Mouse (Mus musculus): ENCODE results near the gene Actn4.

Actn4 gene

DNA sequence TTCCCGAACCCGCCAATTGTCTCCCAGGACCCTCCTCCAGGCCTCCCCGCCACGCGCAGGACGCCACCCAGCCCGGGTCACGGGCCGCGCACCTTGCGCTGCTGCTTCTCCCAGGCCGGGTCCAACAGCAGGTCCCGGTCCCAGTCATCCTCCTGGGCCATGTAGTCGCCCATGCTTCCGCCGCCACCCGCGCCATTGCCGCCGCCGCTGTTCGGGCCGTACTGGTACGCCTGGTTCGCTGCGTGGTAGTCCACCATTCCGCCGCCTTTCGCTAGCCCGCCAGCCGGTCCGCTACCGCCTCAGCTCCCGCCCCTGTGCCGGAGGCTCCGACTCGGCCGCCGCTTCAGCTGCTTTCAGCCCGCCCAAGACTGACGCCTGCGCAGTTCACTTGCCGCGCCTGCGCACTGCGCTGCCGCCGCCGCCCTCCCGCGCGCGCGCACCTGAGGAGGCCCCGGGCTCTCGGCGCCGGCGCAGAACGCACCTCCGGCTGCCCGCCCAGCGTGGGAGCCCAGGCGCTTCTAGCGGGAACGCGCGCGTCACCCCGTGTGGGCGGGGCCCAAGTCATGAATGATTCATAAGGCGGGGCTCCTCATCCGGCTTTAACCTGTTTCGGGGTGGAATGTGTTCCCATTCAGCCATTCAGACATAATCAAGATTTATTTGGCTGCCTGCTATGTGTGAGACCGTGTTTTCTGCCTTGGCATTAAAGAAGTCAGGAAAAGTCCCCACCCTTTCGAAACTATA is at the start of gene Actn4:
Gene Actn4, minus strand, starts transcription at position 414 of the 744 bp plus-strand sequence.
- TF ChIP-seq GATA4 (IDR thresholded peaks at IDR 0.05; ENCODE audit: insufficient replicate concordance, low read length) = no peak

DNA sequence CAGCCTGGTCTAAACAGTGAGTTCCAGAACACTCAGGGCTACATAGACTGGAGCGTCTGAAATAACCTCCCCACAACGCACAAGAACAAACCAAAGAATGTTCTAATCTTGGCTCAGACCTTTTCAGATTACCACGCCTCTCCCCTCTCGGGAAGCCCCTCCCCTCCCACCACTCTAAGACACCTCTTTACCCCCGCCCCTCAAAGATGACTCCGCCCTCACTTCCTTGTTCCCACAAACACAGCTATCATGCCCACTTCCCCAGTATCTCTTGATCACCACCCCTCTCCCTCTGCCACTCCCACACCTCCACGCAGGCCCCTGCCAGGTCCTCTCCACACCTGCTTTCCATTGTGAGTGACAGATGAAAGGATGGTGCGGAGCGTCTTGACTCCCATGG is 46.6 kb upstream of the Actn4 start:
- TF ChIP-seq GATA4 (IDR thresholded peaks at IDR 0.05; ENCODE audit: insufficient replicate concordance, low read length) = no peak

DNA sequence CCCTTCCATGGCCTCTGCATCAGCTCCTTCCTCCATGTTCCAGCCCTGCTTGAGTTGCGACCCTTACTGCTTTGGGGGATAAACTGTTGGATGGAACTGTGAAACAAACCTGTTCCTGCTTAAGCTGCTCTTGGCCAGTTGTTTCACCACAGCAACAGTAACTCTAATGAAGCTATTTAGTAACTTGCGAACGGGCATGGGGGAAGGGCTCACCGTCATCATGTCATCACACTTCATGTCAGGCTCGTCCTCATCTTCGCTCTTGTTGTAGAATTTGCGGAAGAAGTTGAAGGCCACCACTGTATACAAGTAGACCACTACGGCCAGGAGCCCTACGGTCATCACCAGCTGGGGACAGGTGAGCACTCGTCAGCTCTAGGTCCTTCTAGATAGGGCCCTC is 46.0 kb upstream of the Actn4 start:
- TF ChIP-seq GATA4 (IDR thresholded peaks at IDR 0.05; ENCODE audit: insufficient replicate concordance, low read length) = no peak

DNA sequence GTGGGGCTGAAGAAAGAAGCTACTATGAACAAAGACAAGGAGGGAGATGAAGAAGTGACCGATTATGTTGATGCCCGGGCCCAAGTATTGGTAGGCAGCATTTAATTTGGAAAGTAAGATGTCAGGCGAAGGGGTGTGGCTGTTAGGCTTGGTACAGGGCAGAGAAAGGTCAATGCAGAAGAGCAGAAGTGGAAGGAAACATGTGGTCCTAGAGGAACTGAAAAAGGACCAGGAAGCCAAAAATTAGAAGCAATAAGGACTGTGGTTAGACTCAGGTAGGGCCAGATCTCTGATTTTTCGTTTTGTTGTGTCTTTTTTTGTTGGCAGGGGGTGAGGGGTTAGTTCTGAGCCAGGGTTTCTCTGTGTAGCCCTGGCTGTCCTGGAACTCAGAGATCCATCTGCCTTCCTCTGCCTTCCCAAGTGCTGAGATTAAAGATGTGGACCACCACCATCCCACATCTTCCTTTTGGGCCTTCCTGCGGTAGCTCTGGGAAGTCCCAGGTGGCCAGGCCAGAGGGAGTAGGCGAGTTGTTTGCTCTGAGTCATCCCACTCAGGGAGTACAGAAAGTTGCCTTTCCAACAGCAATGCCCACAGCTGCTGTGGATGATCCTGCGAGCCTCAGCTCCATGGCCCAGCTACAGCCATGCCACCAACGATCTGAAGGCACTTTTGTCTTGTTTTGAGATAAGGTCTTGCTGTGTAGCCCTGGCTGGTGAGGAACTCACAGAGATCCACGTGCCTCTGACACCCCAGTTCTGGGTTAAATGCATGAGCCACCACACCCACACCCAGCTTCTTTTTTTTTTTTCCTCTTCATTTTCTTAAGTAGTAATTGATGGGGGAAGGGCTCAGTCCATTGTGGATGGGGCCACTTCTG is 45.3 kb upstream of the Actn4 start:
- no peak for TF ChIP-seq GATA4 (IDR thresholded peaks at IDR 0.05; ENCODE audit: insufficient replicate concordance, low read length)

DNA sequence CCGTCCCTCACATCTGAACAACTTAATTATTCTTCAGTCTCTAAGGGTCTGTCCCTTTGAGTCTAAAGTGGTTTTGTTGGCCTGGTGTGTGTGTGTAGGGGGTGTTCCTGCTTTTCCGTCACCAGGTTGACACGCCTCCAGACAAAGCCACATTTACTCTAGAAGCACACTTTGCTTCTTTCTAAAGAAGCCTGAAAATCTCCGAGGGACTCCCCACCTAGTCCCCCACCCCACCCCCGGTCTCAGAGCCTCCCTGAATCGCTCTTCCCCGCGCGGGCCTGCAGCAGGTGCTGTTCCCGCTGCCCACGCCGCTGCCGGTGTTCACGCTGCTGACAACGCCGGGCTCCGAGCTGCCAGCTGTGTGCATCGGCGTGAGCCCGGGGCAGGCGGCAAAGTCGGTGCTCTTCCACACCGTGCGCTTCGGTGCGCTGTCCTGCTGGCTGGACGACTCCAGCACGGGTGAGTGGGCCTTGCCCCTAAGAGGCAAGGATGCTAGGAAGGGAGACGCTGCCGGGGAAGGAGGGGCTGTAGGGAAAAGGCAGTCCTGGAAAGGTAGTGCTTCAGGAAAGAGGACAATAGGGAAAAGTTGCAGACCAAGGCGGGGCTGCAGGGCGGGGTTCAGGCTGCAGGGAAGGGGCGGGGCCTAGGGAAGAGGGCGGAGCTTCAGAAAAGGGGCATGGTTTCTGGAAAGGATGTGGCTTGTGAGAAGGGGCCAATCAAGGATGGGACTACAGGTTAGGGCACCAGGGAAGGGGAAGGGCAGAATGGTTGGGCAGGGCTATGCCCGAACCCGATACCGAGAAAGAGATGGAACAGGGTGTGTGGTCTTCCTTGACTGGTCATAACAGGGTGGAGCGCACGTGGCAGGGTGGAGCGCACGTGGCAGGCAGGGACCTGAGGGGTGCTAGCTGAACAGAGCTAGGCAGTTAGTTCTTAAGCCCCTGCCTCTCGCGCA is 38.8 kb upstream of the Actn4 start:
- TF ChIP-seq GATA4 (IDR thresholded peaks at IDR 0.05; ENCODE audit: insufficient replicate concordance, low read length) = no peak

DNA sequence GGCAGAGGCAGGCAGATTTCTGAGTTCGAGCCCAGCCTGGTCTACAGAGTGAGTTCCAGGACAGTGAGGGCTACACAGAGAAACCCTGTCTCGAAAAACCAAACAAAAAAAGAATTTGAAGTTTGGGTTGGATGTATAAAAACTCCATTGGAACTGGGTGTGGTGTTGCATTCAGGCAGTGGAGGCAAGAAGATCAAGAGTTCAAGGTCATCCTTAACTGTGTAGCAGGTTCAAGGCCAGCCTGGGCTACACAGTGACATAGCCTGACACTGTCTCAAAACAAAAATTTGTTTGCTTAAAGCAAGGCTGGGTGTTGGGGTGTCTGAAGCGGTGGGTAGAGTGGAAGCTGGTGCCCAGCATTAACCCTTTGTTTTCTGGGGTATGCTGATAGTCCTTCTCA is 31.3 kb upstream of the Actn4 start:
- TF ChIP-seq GATA4 (IDR thresholded peaks at IDR 0.05; ENCODE audit: insufficient replicate concordance, low read length) = no peak

DNA sequence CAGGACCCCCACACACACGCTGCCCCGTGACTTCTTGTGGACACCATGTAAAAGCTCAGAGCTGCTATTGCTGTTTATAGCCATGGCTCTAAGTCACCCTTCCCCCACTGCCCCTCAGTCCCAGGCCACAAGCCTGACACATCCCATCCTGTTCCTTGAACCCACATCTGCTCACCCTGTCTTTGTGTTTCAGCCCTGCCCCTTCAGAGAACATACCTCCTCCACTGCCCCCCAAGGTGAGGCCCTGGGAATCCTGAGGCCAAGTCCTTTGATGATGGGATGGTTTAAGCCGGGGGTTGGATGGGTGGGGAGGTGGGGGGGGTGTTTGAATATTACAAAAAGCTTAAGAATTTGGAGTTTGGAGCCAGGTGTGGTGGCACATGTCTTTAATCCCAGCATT is 30.9 kb upstream of the Actn4 start:
- no peak for TF ChIP-seq GATA4 (IDR thresholded peaks at IDR 0.05; ENCODE audit: insufficient replicate concordance, low read length)

DNA sequence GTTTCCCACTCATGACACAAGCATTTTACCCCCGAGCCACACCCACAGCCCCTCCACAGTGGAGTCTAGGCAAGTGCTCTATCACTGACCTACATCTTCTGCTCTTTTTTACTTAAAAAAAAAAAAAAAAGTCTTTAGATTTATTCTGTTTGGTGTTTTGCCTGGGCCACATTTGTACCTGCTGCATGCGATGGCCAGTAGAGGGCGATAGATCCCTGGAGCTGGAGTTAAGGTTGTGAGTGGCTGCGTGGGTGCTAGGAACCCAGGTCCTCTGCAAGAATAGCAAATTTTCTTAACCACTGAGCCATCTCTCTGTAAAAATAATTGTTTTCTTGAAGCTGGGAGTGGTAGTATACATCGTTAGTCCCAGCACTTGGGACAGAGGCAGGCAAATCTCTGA is 29.5 kb upstream of the Actn4 start:
- TF ChIP-seq GATA4 (IDR thresholded peaks at IDR 0.05; ENCODE audit: insufficient replicate concordance, low read length) = no peak

DNA sequence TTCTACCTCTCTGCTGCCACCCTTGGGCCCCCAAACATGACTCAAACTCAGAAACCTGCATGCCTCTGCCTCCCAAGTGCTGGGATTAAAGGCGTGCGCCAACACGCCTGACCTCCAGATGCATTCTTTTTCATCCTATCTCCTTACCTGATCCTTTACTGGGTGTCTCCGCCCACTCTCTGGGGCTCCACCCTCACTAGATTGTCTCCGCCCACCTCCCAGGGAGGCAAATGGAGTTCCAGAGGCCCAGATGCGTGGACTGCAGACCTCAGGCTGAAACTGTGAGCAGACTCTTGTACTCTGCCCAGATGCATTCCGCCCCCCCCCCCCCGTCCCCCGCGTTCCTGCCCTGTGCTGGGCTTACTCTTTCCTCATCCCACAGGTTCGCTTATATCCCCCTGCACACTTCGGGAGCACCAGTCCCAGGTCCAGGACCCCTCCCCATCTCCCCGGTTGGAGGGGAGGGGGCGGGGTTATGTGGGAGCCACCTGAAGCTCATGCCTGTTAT is 28.7 kb upstream of the Actn4 start:
- no peak for TF ChIP-seq GATA4 (IDR thresholded peaks at IDR 0.05; ENCODE audit: insufficient replicate concordance, low read length)

DNA sequence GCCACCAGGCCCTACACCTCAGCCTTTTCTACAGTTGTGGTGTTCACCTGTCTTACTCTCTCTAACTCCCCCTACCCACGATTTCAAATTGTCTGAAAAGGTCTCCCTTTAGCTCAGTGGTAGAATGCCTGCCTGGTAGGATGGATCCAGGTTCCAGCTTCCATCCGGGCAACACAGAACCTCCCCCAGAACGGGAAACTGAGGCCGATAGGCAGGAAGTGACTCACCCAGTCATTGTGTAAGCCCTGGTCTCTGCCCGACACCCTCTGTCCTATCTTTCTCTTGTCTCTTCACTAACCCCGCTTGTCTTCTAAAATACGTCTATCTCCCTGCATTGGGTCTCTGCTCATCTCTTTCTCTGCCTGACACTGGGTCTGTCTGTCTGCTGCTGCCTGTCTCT is 23.1 kb upstream of the Actn4 start:
- no peak for TF ChIP-seq GATA4 (IDR thresholded peaks at IDR 0.05; ENCODE audit: insufficient replicate concordance, low read length)

DNA sequence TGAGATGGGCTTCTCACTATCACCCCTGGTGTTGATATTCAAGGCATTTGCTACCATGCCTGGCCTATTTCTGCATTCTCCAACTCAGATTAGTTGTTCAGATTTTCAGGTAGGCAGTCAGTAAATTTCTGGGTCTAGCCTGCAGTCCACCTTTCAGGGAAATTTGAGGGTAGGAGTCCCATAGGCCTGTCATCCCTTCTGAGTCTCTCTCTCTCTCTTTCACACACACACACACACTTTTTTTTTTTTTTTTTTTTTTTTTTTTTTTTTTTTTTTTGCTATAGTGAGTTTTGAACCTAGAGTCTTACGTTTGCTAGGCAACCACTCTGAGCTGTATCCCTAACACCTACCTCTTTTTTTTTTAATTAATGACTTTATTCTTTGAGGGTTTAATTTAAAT is 22.3 kb upstream of the Actn4 start:
- TF ChIP-seq GATA4 (IDR thresholded peaks at IDR 0.05; ENCODE audit: insufficient replicate concordance, low read length) = no peak

DNA sequence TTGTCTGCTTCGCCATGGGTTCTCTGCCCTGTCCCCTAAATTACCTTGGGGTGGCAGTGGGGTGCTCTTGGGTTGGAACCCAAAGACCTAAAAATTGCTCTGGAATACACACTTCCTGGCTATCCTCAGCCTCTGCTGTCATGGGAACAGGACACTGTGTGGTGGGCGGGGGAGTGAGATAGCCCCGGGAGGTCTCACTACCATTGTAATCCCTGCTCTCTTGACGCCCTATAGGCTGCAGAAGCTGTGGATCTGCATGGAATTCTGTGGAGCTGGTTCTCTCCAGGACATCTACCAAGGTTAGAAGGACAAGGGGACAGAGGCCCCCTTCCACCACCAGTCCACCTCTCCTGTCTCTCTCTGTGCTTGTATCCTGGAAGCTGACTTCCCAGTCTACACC is 21.7 kb upstream of the Actn4 start:
- TF ChIP-seq GATA4 (IDR thresholded peaks at IDR 0.05; ENCODE audit: insufficient replicate concordance, low read length) = no peak

DNA sequence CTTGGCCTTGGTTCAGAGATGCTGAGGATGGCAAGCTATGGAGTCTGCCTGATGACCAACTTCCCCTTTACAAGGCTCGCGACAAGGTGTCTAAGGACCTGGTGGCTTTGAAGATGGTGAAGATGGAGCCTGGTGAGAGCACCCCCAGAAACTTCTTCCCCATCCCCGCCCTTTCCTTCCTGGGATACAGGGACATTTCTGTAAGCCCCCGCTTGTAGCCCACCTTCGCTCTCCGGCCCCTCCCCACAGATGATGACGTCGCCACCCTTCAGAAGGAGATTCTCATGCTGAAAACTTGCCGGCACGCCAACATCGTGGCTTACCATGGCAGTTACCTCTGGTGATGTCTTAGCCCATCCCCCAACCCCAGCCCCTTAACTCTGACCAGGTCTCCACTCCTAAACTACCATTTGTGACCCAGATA is 21.0 kb upstream of the Actn4 start:
- no peak for TF ChIP-seq GATA4 (IDR thresholded peaks at IDR 0.05; ENCODE audit: insufficient replicate concordance, low read length)

DNA sequence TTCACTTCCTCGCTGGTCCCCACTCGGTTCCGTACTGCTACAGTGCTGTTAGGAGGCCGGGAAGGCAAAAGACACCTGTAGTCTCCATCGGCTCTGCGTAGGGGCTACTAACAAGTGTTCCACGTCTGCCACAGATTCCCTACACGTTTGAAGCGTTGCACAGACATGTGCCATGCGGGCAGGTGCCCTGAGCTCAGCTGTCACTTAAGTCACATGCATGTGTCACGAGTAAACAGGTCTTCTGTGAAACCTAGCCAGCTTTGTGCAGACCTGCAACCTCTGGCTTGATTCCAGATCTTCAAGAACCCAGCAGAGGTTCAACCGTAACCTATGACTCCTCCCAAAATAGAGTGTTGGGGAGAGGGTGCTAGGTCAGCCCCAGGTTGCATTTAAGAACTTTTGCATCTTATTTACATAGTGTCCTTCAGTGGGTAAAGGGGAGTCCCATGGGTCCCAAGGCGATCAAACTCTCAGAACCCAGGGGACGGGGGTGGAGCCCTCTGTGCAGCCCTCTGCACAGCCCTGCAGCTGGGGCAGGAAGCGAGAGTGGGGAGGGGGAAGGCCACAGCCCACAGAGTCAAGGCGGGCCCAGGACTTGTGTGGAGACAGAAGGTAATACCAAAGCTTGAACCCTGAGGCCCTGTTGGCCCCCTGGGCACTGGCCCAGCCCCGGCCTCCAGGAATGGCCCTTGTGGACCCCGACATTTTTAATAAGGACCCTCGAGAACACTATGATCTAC is 20.3 kb upstream of the Actn4 start:
- no peak for TF ChIP-seq GATA4 (IDR thresholded peaks at IDR 0.05; ENCODE audit: insufficient replicate concordance, low read length)
